Mouse (Mus musculus) ES-Bruce4 (cell line): Measurements from ENCODE around the gene Sarm1.

Experiments
- CTCF ChIP-seq: IDR thresholded peaks from one replicate; pipeline ENCODE4 v1.8.1; 2011; ENCODE audit warnings: low read depth, low read length
- EP300 ChIP-seq: IDR thresholded peaks from 2 replicates; pipeline ENCODE4 v1.6.1; 2011; ENCODE audit warnings: low read depth, low read length; ENCODE audit not compliant: insufficient read depth
- POLR2A ChIP-seq: IDR thresholded peaks from one replicate; pipeline ENCODE4 v1.8.1; 2011; ENCODE audit warnings: low read length; ENCODE audit not compliant: insufficient read depth

DNA sequence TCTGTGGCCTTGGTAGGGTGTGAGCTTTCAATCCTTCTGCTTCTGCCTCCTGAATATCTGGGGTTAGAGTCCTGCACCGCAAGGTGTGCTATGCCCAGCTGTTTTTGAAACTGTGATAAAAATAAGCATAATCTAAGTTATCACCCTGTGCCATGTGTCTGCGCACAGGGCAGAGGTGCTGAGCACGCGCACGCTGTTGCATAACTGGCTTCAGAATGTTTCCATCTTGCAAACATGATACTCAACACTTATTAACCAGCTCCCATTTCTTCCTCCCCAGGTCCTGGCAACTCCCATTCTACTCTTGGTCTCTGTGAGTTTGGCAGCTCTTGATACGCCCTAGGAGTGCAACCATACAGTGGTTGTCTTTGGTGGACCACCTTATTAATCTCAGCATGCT is 69.9 kb downstream of the Sarm1 start:
- TF ChIP-seq CTCF = no peak
- no peak for TF ChIP-seq POLR2A
- no peak for TF ChIP-seq EP300
